Mouse (Mus musculus) forebrain, embryonic 13.5 days (tissue): Measurements from ENCODE around the gene Coro1a. TPM values are rescaled to one million over a fixed set of nuclear protein-coding genes. Genes with fewer than 3 reads are reported as not detected.

Source experiments
- ATAC-seq: fragments of 200-750 bp; cut with Nextera tagmentation; 2 replicates; pipeline ENCODE4 v1.8.0; 2017
- H3K27ac ChIP-seq: fragments of 300-500 bp; sonication (generic); 2 replicates; pipeline ENCODE4 v1.5.1; 2015; ENCODE audit warnings: inconsistent platforms, mild to moderate bottlenecking, moderate library complexity
- H3K27me3 ChIP-seq: fragments of 300-500 bp; sonication (generic); 2 replicates; pipeline ENCODE4 v1.6.1; 2015; ENCODE audit warnings: mild to moderate bottlenecking, inconsistent platforms
- H3K36me3 ChIP-seq: fragments of 300-500 bp; sonication (generic); 2 replicates; pipeline ENCODE4 v1.6.1; 2015; ENCODE audit warnings: mild to moderate bottlenecking, inconsistent platforms; ENCODE audit not compliant: poor library complexity, severe bottlenecking
- H3K4me1 ChIP-seq: fragments of 300-500 bp; sonication (generic); 2 replicates; pipeline ENCODE4 v1.6.1; 2015; ENCODE audit warnings: inconsistent platforms
- H3K4me2 ChIP-seq: fragments of 300-500 bp; sonication (generic); 2 replicates; pipeline ENCODE4 v1.6.1; 2015; ENCODE audit warnings: inconsistent platforms, mild to moderate bottlenecking, moderate library complexity
- H3K4me3 ChIP-seq: fragments of 300-500 bp; sonication (generic); 2 replicates; pipeline ENCODE4 v1.5.1; 2015; ENCODE audit warnings: mild to moderate bottlenecking, inconsistent platforms
- H3K9ac ChIP-seq: fragments of 300-500 bp; sonication (generic); 2 replicates; pipeline ENCODE4 v1.6.1; 2015; ENCODE audit warnings: mild to moderate bottlenecking, inconsistent platforms
- H3K9me3 ChIP-seq: fragments of 300-500 bp; sonication (generic); replicated peaks from 2 replicates; pipeline ENCODE4 v1.6.1; 2016; ENCODE audit warnings: inconsistent platforms
- WGBS: fragments of 180-500 bp; shearing (Covaris S2); methylation state at CpG from one replicate; pipeline ENCODE4 v1.1.7; 2015; 5-methylcytosine and 5-hydroxymethylcytosine counted together
- polyA plus RNA-seq: library from polyadenylated mRNA; unstranded; fragments of >200 nt; fragmentation: Nextera tagmentation; extraction: Ambion mirVana; gene quantifications from 2 replicates; pipeline ENCODE4 v1.2.1, GENCODE M21; 2015

Coro1a gene
- polyA plus RNA-seq = 72.7 and 77.1 TPM in 2 replicates

- WGBS = 93% methylated on average over 19 of the region's 19 CpGs
- H3K4me1 ChIP-seq = peaks cover 24% of the 10 kb centered on the region
- no peak within 1 kb of the TSS for H3K4me2 ChIP-seq
These were observed at the start of gene Coro1a for GRCm38 (mm10) chr7:126707442-126708174. Coro1a (minus strand) TSS chr7:126707787.

GRCm38 (mm10) chr7:126754866-126755265 lies 47.3 kb upstream of the Coro1a start:
- WGBS = 1% methylated on average over 9 of the region's 9 CpGs
- no peak overlapping the region for H3K27ac ChIP-seq
- 0 out of 2 replicates have a peak overlapping the region, but pooled peaks have one; percentile 5 for H3K9ac ChIP-seq
- no peaks in the 10 kb centered on the region for H3K9me3 ChIP-seq
- no peak overlapping the region for H3K4me3 ChIP-seq
- ATAC-seq = peak; percentile 67
- no peaks in the 10 kb centered on the region for H3K36me3 ChIP-seq
- no peaks in the 10 kb centered on the region for H3K27me3 ChIP-seq
- H3K4me2 ChIP-seq = 0 out of 2 replicates have a peak overlapping the region, but pooled peaks have one; percentile 20
- peaks cover 5% of the 10 kb centered on the region for H3K4me1 ChIP-seq

More at GRCm38 (mm10) chr7:126707442-126708174, at the start of gene Coro1a:
- Histone ChIP-seq H3K4me3 (no peak within 1 kb of the TSS), H3K36me3 (no peaks in the 10 kb centered on the region), H3K9me3 (no peaks in the 10 kb centered on the region; the same call in 1 of the 2 replicates), H3K27ac (no peak within 1 kb of the TSS), H3K9ac (no peak within 1 kb of the TSS), H3K27me3 (0 out of 2 replicates have a peak, but pooled peaks cover 6% of the 10 kb centered on the region)
- ATAC-seq = no peak

- Histone ChIP-seq H3K4me2 (no peak overlapping the region), H3K36me3 (no peaks in the 10 kb centered on the region), H3K27me3 (no peaks in the 10 kb centered on the region)
These were observed 42.2 kb upstream of the Coro1a start for GRCm38 (mm10) chr7:126749582-126750343.

GRCm38 (mm10) chr7:126748824-126749223 lies 41.2 kb upstream of the Coro1a start:
- ATAC-seq = no peak
- 81% methylated on average over 7 of the region's 7 CpGs for WGBS
- H3K36me3 ChIP-seq = no peaks in the 10 kb centered on the region
- no peaks in the 10 kb centered on the region for H3K9me3 ChIP-seq
- no peaks in the 10 kb centered on the region for H3K4me1 ChIP-seq
- no peak overlapping the region for H3K27ac ChIP-seq
- H3K4me3 ChIP-seq = no peak overlapping the region
- no peak overlapping the region for H3K4me2 ChIP-seq
- no peak overlapping the region for H3K9ac ChIP-seq
- no peaks in the 10 kb centered on the region for H3K27me3 ChIP-seq

More at GRCm38 (mm10) chr7:126749582-126750343, 42.2 kb upstream of the Coro1a start:
- Histone ChIP-seq H3K9me3 (no peaks in the 10 kb centered on the region), H3K9ac (no peak overlapping the region), H3K4me1 (no peaks in the 10 kb centered on the region), H3K27ac (no peak overlapping the region), H3K4me3 (no peak overlapping the region)
- ATAC-seq = no peak
- WGBS = 95% methylated on average over 17 of the region's 17 CpGs

GRCm38 (mm10) chr7:126746798-126747197 lies 39.2 kb upstream of the Coro1a start:
- no peaks in the 10 kb centered on the region for H3K4me1 ChIP-seq
- H3K27ac ChIP-seq = no peak overlapping the region
- H3K4me3 ChIP-seq = no peak overlapping the region
- H3K27me3 ChIP-seq = no peaks in the 10 kb centered on the region
- no peak for ATAC-seq
- H3K4me2 ChIP-seq = no peak overlapping the region
- H3K9ac ChIP-seq = no peak overlapping the region
- 56% methylated on average over 6 of the region's 6 CpGs for WGBS
- no peaks in the 10 kb centered on the region for H3K36me3 ChIP-seq
- no peaks in the 10 kb centered on the region for H3K9me3 ChIP-seq

- Histone ChIP-seq H3K9me3 (no peaks in the 10 kb centered on the region), H3K27ac (no peak overlapping the region), H3K9ac (no peak overlapping the region), H3K4me3 (no peak overlapping the region), H3K27me3 (no peaks in the 10 kb centered on the region), H3K4me1 (no peaks in the 10 kb centered on the region), H3K36me3 (no peaks in the 10 kb centered on the region), H3K4me2 (no peak overlapping the region)
- WGBS = 93% methylated on average over 12 of the region's 12 CpGs
- no peak for ATAC-seq
These were observed 38.5 kb upstream of the Coro1a start for GRCm38 (mm10) chr7:126746066-126746465.

- Histone ChIP-seq H3K9ac (no peak overlapping the region), H3K27ac (no peak overlapping the region), H3K4me1 (peaks cover 7% of the 10 kb centered on the region), H3K27me3 (no peaks in the 10 kb centered on the region), H3K36me3 (no peaks in the 10 kb centered on the region), H3K9me3 (no peaks in the 10 kb centered on the region), H3K4me2 (no peak overlapping the region), H3K4me3 (no peak overlapping the region)
- WGBS = 92% methylated on average over 13 of the region's 13 CpGs
- ATAC-seq = no peak
These were observed 34.4 kb upstream of the Coro1a start for GRCm38 (mm10) chr7:126741964-126742482.

GRCm38 (mm10) chr7:126741452-126741851 lies 33.9 kb upstream of the Coro1a start:
- Histone ChIP-seq H3K27ac (no peak overlapping the region), H3K27me3 (no peaks in the 10 kb centered on the region), H3K4me3 (no peak overlapping the region), H3K4me1 (peaks cover 7% of the 10 kb centered on the region), H3K9ac (no peak overlapping the region), H3K4me2 (no peak overlapping the region), H3K9me3 (no peaks in the 10 kb centered on the region), H3K36me3 (no peaks in the 10 kb centered on the region)
- no peak for ATAC-seq
- WGBS = 90% methylated on average over 5 of the region's 5 CpGs

GRCm38 (mm10) chr7:126740977-126741376 lies 33.4 kb upstream of the Coro1a start:
- Histone ChIP-seq H3K9me3 (no peaks in the 10 kb centered on the region), H3K4me3 (no peak overlapping the region), H3K4me1 (peaks cover 7% of the 10 kb centered on the region), H3K27ac (no peak overlapping the region), H3K27me3 (no peaks in the 10 kb centered on the region), H3K9ac (no peak overlapping the region), H3K4me2 (no peak overlapping the region), H3K36me3 (no peaks in the 10 kb centered on the region)
- 90% methylated on average over 5 of the region's 5 CpGs for WGBS
- ATAC-seq = no peak

GRCm38 (mm10) chr7:126740132-126740735 lies 32.6 kb upstream of the Coro1a start:
- no peak for ATAC-seq
- 69% methylated on average over 13 of the region's 13 CpGs for WGBS
- H3K4me1 ChIP-seq = peaks cover 7% of the 10 kb centered on the region

GRCm38 (mm10) chr7:126739551-126739950 lies 32.0 kb upstream of the Coro1a start:
- ATAC-seq = no peak
- Histone ChIP-seq H3K9ac (peak overlapping the region; percentile 8; the same call in 1 of the 2 replicates), H3K4me1 (peaks cover 7% of the 10 kb centered on the region), H3K4me2 (no peak overlapping the region), H3K27me3 (no peaks in the 10 kb centered on the region), H3K36me3 (no peaks in the 10 kb centered on the region), H3K4me3 (no peak overlapping the region), H3K9me3 (no peaks in the 10 kb centered on the region), H3K27ac (no peak overlapping the region)
- WGBS = 83% methylated on average over 17 of the region's 17 CpGs

More at GRCm38 (mm10) chr7:126740132-126740735, 32.6 kb upstream of the Coro1a start:
- Histone ChIP-seq H3K4me2 (no peak overlapping the region), H3K9me3 (no peaks in the 10 kb centered on the region), H3K27ac (no peak overlapping the region), H3K36me3 (no peaks in the 10 kb centered on the region), H3K4me3 (no peak overlapping the region), H3K27me3 (no peaks in the 10 kb centered on the region), H3K9ac (no peak overlapping the region)

- WGBS = 88% methylated on average over 8 of the region's 8 CpGs
- no peaks in the 10 kb centered on the region for H3K36me3 ChIP-seq
- peaks cover 7% of the 10 kb centered on the region for H3K4me1 ChIP-seq
- no peak overlapping the region for H3K4me3 ChIP-seq
- ATAC-seq = no peak
- no peak overlapping the region for H3K27ac ChIP-seq
- no peaks in the 10 kb centered on the region for H3K9me3 ChIP-seq
- H3K4me2 ChIP-seq = no peak overlapping the region
- H3K9ac ChIP-seq = no peak overlapping the region
- no peaks in the 10 kb centered on the region for H3K27me3 ChIP-seq
These were observed 28.5 kb upstream of the Coro1a start for GRCm38 (mm10) chr7:126736122-126736521.
